Mouse (Mus musculus) layer of hippocampus, postnatal 14 days (tissue): ENCODE measurements around the gene Hdac9. TPM values are rescaled to one million over a fixed set of nuclear protein-coding genes. Genes with fewer than 3 reads are reported as not detected.

ENCODE experiments used
- DNase-seq, 2 experiments: peaks; one replicate each; pipeline ENCODE4 v3.0.0; 2021 to 2022; ENCODE audit warnings: low spot score in 2 of 2, mixed read lengths in 1 of 2
- total RNA-seq, 2 experiments: library from RNA; stranded (reverse); gene quantifications; 2 replicates each; pipeline ENCODE4 v1.2.3; 2021

Gene Hdac9
- total RNA-seq, 2 experiments from 2014 or later, result 46.5 to 48.3 TPM

GRCm38 (mm10) chr12:34402065-34402464 is 514.8 kb downstream of the Hdac9 start:
- DNase-seq, result no peak

- peak in 1 of 2 experiments; percentile 10 for DNase-seq
Observed at GRCm38 (mm10) chr12:34398611-34399010, 518.3 kb downstream of the Hdac9 start.

- DNase-seq, result no peak
Observed at GRCm38 (mm10) chr12:34394342-34394741, 522.6 kb downstream of the Hdac9 start.

GRCm38 (mm10) chr12:34379681-34380080 is 537.2 kb downstream of the Hdac9 start:
- no peak for DNase-seq

GRCm38 (mm10) chr12:34378637-34379036 is 538.3 kb downstream of the Hdac9 start:
- DNase-seq, result no peak

- no peak for DNase-seq
Observed at GRCm38 (mm10) chr12:34351906-34352305, 565.0 kb downstream of the Hdac9 start.

GRCm38 (mm10) chr12:34347529-34347928 is 569.4 kb downstream of the Hdac9 start:
- no peak for DNase-seq

GRCm38 (mm10) chr12:34342761-34343160 is 574.1 kb downstream of the Hdac9 start:
- no peak for DNase-seq

GRCm38 (mm10) chr12:34338886-34339285 is 578.0 kb downstream of the Hdac9 start:
- no peak for DNase-seq

GRCm38 (mm10) chr12:34334455-34335084 is 582.3 kb downstream of the Hdac9 start:
- no peak for DNase-seq

GRCm38 (mm10) chr12:34332884-34333283 is 584.0 kb downstream of the Hdac9 start:
- no peak for DNase-seq

GRCm38 (mm10) chr12:34327111-34327510 is 589.8 kb downstream of the Hdac9 start:
- DNase-seq, result no peak

GRCm38 (mm10) chr12:34312113-34312719 is 604.7 kb downstream of the Hdac9 start:
- DNase-seq, result no peak

- no peak for DNase-seq
Observed at GRCm38 (mm10) chr12:34305453-34305852, 611.4 kb downstream of the Hdac9 start.

- no peak for DNase-seq
Observed at GRCm38 (mm10) chr12:34292346-34292745, 624.5 kb downstream of the Hdac9 start.

- DNase-seq, result peak in 1 of 2 experiments; percentile 8
Observed at GRCm38 (mm10) chr12:34287218-34287617, 629.7 kb downstream of the Hdac9 start.

- no peak for DNase-seq
Observed at GRCm38 (mm10) chr12:34284888-34285287, 632.0 kb downstream of the Hdac9 start.

GRCm38 (mm10) chr12:34284396-34284795 is 632.5 kb downstream of the Hdac9 start:
- DNase-seq, result no peak

GRCm38 (mm10) chr12:34278822-34279221 is 638.1 kb downstream of the Hdac9 start:
- DNase-seq, result no peak

GRCm38 (mm10) chr12:34273816-34274215 is 643.1 kb downstream of the Hdac9 start:
- no peak for DNase-seq

GRCm38 (mm10) chr12:34270096-34270495 is 646.8 kb downstream of the Hdac9 start:
- no peak for DNase-seq

GRCm38 (mm10) chr12:34269472-34270040 is 647.3 kb downstream of the Hdac9 start:
- DNase-seq, result no peak

- DNase-seq, result no peak
Observed at GRCm38 (mm10) chr12:34259651-34260050, 657.2 kb downstream of the Hdac9 start.
